Mouse (Mus musculus) mouse embryonic stem cell (cell line): ENCODE data around the gene Pnmal1.

Experiments used
- in situ Hi-C, 2 experiments: fragments of 300-500 bp; cut with MboI; formaldehyde crosslinking; loops; 1 replicate in 1 of 2; 3 replicates in 1 of 2; pipeline ENCODE4 v1.14.3; 2019 to 2020; ENCODE audit warnings: low sequenced_read_pairs in 2 of 2, low pct_unique_long_range_greater_than_20kb in 1 of 2, mixed read lengths in 1 of 2; ENCODE audit not compliant: unreplicated experiment in 1 of 2

Gene Pnmal1

DNA sequence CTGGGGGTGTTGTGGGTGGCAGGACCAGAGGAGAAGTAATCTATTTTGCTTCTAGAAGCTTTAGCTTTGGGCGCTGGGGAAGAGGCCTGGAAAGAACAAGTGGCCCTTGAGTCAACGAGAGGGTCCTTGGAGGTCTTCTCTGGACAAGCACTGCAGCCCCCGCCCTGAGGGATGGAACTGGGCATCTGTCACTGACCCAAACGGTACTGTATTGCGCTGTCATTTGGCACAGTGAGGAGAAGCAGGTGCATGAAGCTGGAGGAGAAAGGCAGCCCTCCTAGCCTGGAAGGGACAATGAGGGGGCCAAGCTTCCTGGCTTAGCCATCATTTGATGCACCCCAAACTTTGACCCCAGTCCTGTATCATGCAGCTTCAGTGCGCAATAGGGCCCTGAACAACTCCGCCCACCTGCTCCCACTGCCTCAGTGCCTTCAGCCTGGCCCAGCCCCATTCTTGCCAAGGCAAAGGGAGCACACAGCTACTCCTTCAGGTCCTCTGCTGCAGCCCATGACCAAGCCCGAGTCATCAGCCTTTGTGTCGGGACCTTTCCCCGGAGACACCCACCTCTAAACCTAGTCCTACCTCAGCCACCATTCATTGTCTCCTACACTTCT lies 37.0 kb upstream of the Pnmal1 start:
- in situ Hi-C loops, result loop anchor here in 1 of 2 experiments (5.0 kb wide), 1 partner anchor 40 kb away; no protein-coding TSS in a partner anchor

DNA sequence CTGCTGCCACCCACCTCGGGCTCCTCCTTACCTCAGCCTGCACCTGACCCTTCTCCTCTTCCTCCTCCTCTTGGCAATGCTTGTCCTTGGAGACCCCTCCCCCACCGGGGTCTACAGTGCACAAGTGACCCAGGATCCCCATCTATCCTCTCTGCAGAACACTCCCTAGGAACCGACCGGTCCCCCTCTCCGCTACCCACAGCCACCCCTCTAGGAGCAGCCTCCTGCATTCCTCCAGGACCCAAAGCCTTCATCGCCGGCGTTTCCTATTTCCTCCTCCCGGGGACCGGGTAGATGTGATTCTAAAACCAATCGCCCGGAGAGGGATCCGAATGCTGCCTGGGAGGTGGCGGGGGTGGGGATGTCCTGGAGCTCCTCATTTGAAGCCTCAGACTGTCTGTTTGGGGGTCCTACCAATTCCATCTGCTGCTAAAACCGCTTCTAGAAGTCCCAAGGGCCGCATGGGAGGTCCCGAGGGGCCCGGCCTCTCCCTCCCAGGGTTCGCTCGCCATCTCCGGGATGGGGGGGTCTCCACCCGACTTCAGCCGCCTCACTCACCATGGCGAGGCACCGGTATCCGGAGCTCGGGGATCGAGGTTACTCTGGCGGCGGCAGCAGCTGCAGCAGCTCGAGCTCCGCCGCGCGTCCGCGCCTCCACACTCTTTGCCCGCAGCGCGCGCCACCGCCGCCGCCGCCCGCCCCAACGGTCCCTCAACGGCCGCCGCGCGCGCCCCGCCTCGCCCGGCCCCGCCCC lies 36.0 kb upstream of the Pnmal1 start:
- in situ Hi-C loops, result loop anchor here in 1 of 2 experiments (5.0 kb wide), 1 partner anchor 41 kb away; no protein-coding TSS in a partner anchor

DNA sequence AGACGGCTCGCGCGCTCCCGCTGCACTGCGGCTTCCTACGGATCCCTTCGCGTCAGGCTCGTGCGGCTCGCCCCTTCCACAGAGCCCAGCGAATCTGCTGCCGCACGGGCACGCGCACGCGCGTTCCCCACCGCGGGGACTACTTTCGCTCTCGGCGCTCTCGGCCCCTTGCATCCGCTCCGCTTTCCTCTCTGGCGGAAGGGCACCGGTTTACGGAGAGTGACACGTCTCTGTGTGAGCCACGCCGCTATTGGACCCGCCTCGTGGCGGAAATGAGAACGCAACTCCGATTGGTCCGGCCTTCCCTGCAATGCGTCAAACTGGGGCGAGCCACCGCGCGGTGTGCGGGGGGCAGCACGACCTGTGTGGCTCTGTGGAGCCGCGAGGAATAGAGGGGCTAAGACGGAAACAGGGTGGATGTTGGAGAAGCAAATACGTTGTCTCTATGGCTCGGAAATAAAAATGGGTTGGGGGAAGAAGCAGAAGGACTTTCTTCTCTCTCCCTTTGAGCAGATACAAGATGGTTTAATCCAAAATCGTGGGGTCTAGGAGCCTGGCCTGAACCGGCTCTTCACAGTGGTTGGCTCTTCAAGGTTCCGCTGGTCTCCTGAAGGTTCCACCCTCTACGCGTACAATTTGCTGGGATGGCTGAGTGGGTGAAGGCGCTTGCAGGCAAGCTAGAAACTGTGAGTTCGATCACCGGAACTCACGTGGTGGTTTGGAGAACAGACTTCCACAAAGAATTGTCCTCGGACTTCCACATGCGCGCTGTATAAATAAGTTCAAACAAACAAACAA lies 35.2 kb upstream of the Pnmal1 start, which contains the start of gene Calm3:
Gene Calm3, minus strand, starts transcription at position 78 of the 798 bp plus-strand sequence.
- in situ Hi-C loops, result loop anchor here in 1 of 2 experiments (5.0 kb wide), 1 partner anchor 42 kb away; no protein-coding TSS in a partner anchor

DNA sequence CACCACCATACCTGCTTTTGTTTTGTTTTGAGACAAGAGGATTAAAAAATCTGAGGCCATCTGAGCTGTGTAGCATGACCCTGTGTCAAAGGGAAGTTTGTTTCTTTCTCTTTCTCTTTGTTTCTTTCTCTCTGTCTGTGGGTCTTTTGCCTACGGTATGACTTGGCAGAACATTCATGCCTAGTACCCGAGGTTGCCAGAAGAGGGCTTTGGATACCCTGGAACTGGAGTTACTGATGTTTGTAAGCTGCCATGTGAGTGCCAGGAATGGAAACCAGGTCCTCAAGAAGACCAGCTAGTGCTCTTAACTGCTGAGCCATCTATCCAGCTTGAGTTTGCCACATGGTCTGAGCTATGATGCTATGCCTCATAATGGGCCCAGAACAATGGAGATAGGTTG lies 31.1 kb upstream of the Pnmal1 start:
- in situ Hi-C loops, result no loop called here

DNA sequence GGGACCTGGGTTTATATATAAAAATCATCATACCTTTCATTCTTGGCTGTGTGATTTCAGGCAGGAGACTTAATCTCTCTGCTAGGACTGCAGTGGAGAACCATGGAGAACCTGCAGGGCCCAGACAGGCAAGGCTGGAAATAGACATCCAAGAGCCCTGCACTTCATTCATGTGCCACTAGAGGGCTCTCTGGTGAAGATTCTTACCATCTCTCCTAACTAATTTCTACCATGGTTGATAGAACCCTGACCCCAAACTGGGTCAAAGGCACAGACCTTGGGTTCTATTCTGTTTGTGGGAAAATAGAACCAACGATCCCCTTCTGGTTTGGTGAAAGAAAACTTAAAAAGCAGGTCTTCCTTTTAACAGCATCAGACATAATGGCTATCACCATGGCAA lies 28.6 kb upstream of the Pnmal1 start:
- in situ Hi-C loops, result loop anchor here (10.0 kb wide), 2 partner anchors 124 to 134 kb away; partner anchors contain the start of gene Hif3a (in 1 of the 2)

DNA sequence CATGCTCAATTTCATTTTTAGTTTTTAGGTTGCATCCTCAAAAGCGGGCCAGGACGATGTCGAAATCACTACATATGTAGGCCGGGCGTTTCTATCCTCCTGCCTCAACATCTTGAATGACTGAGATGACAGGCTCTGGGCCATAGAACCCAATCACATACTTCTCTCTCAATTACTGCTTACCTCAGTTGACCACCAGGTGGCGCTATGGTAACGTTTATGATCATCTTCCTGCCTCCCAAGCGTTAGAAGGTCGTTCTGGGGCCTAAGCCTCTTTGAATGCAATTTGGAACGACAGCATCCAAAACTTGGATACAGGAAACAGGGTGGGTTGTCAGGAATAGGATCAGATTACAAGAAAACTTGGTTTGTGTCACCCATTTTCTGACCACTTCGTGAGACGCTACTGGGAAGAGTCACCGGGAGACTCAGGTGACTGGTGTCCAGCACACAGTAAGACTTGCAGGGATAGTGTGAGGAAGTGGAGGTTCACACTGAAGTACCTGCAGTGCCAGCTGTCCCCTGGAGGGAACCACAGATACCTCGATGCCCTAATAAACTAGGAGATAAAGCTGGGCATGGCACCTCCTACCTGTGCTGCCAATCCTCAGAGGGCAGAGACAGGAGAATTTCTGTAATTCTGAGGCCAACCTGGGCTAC lies 27.4 kb upstream of the Pnmal1 start:
- in situ Hi-C loops, result loop anchor here (10.0 kb wide), 2 partner anchors 123 to 133 kb away; partner anchors contain the start of gene Hif3a (in 1 of the 2)

DNA sequence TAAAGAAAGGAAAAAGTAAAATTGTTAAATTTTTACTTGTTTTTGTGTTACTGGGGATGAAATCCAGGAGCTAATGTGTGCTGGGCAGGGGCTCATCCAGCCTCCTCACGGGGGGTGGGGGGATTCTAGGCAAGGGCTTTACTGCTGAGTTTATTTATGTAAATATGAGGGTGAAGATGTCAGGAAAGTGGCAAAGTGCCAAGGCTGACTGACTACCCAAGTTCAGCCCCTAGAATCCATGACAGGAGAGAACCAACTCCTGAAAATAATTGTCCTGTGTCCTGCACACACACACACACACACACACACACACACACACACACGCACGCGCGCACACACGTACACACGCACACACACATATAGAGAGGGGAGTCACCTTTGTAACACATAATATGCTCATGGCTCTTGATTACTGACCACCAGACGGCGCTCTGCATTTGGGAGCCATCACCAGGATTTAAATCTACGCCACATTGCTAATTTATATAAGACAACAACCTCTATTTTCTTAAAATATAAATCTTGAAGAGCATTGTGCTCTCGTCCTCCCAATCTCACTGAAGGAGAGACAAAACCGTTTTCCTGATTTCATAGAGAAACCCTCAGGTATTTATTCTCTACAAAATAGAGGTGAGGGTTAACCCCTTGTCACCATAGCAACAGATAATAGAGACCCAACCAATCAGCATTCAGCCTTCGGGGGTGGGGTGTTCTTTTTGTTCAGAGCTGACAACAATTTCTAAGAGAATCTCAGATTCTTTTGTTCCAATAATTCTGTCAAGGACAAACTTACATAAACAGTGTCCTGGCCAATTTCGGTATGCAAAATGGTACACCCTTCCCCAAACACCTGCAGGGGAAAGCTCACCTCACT lies 26.5 kb upstream of the Pnmal1 start:
- in situ Hi-C loops, result loop anchor here (10.0 kb wide), 2 partner anchors 122 to 132 kb away; partner anchors contain the start of gene Hif3a (in 1 of the 2)

DNA sequence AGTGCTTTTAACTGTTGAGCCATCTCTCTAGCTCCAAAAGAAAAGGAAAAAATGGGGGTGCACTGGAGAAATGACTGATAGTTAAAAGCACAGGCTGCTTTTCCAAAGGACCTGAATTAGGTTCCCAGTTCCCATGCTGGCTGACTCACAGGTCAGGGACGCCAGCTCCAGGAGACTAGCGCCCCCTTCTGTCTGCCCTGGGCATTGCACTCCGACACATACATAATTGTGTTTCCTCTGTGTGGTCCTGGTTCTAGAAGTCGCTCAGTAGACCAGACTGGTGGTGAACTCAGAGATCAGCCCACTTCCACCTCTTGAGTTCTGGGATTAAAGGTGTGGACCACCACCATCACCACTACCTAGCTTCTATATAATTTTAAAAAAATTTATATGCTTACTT lies 22.2 kb upstream of the Pnmal1 start:
- in situ Hi-C loops, result loop anchor here (10.0 kb wide), 2 partner anchors 117 to 127 kb away; partner anchors contain the start of gene Hif3a (in 1 of the 2)

DNA sequence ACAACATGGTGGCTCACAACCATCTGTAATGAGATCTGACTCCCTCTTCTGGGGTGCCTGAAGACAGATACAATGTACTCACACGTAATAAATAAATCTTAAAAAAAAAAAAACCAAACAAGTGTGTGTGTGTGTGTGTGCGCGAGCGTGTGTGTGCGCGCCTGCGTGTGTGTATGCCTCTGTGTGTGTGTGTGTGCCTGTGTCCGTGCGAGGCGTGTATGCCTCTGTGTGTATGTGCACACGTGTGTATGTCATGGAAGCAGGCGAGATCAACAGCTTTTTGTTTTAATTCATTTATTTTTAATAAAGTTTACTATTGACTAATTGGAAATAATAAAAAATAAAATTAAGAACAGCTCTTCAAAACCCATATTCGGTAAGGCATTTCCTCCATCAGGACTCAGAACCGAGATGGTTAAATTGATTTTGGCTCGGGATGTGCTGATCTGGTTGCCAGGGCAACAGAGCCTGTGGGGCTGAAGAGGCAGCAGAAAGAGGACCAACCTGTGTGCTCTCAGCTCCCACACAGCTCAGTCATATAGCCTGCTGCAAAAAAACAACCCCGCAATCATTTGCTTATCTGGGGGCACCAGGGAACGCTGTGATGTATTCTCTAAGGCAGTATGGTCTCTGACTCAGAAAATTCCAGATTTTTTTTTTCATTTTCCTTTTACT lies 21.2 kb upstream of the Pnmal1 start:
- in situ Hi-C loops, result loop anchor here (10.0 kb wide), 2 partner anchors 117 to 127 kb away; partner anchors contain the start of gene Hif3a (in 1 of the 2)

DNA sequence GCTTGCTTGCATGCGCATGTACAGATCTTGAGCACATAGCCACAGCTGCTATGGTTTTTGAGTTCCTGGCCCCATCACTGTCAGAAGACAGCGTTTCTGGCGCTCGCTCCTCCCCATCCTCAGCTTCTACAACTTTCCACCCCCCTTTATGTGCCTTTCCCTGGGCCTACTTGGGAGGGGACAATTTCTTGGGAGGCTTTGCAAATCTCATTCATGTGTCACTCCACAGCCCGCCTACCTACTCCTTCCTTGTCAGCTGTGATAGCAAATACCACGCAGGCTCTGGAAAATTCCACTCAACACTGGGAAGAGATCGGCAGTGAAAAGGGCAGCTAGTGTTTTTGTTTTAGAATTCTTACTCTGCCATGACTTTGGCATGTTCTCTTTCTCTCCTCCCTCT lies 19.2 kb upstream of the Pnmal1 start:
- in situ Hi-C loops, result no loop called here

DNA sequence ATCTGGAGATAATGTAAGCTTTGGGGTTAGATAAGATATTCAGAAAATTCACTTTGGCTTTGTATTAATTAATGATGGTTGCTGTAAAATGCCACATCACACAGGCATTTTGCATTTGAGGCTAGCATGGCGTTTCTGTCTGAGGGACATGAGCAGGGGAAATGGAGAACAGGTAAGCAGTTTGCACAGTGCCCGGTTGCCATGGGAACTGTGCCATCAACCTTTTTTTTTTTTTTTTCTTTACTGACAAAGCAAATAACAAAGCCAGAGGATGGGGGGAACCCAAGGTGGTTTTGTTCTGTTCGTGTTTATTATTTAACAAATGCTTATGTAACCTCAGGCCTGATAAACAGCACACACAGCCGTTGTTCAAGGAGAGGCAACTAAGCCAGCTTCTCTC lies 16.6 kb upstream of the Pnmal1 start:
- in situ Hi-C loops, result no loop called here

DNA sequence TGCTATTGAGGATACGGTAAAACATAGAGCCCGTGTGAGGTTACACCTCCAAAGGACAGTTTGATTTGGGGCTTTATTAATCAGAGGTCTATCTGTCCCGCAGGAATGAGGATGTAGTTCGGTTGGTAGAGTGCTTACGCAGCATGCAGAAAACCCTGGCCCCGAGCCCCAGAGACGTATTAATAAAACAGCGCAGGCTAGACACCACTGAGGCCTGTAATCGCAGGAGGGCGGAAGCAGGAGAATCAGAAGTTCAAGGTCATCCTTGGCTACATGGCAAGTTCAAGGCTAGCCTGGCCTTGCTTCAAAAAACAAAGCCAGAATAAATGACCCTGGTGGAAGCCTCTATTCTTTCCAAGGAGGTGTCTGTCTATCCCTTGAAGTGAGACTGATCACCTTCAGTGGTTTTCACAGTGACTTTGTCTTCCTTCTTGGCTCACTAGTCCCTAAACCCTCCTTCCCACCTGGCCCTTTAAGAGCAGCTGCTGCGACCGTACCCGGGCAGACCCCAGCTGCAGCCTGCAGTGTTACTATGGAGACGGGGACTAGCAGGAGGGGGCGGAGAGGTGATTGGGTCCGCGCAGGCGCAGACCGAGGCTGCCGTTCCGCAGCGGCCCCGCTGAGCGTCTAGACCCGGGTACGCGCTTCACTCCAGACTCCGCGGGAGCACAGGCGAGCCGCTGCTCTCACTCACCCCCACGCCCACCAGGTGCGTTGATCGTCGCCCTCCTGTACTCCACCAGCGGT lies 15.2 kb upstream of the Pnmal1 start, which contains the start of gene Pnmal2:
Gene Pnmal2, plus strand, starts transcription at position 622 of the 747 bp plus-strand sequence.
- in situ Hi-C loops, result no loop called here

DNA sequence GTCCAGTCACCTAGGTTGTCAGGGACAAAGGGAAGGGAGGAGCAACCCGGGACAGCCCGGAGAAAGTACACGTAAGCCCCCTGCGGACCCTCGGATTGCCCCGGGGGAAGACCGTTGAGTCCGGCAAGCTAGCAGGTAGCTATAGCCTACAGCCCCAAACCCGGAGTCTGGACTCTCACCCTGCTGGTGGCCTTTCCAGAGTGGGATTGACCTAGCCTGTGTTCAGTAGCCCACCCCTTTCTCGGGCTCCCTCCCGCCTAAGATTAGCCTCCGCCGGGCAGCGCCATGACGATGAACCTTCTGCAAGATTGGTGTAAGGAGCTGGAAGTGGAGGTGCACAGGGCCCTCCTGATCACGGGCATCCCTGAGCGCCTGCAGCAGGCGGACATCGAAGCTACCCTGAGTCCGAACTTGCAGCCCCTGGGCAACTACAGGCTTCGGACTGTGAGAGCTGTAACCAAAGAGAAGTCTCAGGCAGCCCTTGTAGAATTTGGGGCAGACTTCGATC lies 14.6 kb upstream of the Pnmal1 start:
- in situ Hi-C loops, result no loop called here

DNA sequence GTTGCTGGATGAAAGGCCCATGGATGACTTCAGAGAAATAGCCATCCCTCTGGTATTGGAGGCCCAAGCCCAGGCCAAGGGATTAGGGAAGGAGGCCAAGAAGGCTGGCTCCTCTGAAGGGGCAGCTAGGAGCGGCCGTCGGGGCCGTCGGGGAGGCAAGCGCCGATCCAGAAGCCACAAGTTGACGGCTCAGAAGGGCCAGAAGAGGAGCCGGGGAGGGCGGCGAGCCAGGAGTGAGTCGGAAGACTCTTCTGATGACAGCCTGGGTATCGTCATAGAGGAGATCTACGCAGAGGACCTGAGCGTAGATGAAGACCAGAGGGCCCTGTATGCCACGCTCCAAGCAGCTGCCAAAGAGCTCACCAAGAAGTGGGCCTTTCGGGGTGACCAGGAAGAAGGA lies 14.1 kb upstream of the Pnmal1 start:
- in situ Hi-C loops, result no loop called here

DNA sequence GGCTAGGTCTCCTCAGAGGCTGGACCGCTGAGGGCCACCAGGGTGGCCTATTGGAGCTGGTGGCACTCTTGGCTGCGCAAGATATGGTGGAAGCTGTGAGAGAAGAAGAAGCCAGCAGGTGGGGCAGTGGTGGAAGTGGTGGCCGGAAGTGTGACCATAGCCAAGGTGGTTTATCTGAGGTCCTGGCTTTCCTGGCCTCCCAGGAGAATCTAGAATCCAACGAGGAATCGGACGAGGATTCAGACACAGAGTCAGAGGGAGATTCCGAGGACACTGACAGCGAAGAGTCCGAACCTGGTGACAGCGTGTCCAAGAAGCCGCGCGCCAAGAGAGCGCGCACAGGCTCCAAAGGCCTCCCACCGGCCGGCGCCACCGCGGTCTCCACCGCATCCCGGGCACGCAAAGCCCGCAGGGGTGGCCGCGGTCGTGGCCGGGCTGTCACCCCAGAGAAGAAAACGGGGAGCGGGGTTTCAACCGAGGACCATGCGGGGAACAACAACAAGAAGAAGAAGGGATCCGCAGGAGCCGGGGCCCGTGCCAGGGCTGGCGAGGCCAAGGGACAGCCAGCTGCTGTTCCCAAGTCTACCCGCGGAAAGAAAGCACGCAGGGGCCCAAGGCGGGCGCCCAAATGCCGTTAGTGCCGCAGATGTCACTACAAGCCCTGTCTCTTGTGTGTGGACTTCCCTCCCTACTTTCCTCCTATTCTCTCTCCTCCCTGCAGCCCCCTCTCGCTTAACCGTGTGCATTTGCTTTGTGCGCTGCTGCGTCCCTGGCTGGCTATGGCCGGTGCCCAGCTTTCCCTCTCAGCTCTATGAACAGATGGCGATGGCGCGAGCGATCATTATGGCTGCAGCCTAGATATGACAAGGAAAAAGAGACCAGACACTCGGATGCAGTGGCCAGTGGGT lies 12.8 kb upstream of the Pnmal1 start:
- in situ Hi-C loops, result no loop called here
